ENCODE assay signal across 7 mouse cellular contexts in the genomic region with DNA sequence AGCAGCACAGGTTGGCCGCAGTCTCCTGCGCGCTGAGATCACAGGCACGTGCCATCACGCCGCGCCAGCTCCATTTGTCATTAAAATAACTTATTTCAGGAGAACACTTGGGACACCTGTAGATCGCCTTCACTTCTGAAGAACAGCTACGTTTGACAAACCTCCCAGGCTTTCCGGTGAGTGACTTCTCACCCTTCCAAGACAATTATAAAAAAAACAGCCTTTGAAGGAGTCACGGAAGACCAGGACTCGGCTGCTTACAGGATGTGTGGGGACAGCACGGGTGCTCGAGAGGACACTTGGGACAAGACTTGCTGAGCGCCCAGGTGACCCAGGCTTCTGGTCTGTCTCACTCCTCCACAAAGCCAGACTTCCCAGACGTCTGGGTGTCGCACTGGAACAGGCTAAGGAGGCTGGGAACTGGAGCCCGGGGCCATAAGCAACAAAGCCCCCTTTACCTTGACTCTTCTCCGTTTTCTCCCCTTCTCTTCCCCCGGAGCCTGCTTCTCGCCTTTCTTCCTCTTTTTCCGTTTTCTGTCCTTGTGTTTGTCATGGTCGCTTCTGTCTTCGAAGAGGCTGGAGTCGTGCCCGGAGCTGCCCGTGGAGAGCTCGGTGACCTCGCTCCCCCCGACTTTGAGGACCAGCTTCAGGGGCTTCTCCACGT. TPM values are rescaled to one million over a fixed set of nuclear protein-coding genes. Genes with fewer than 3 reads are reported as not detected.
A peak's percentile ranks its signal among the peaks of the same experiment; 100 is the strongest.
DNase-seq lines count a peak whose midpoint lies in the region; ATAC-seq and TF ChIP-seq lines count a peak whose summit lies in the region.

No protein-coding gene starts in this region.

- 2% methylated on average over 31 of the region's 31 CpGs for WGBS in neural tube, embryonic 11.5 days
- WGBS in lung, embryonic 15.5 days, result under 1% methylated on average over 31 of the region's 31 CpGs
- WGBS in small intestine, adult 2 months, result 2% methylated on average over 31 of the region's 31 CpGs

- H3K36me3 ChIP-seq in neural tube, embryonic 11.5 days (ENCODE audit: control insufficient read depth, insufficient read depth, low read length), result peaks cover 12% of the 10 kb centered on the region
- H3K36me3 ChIP-seq in erythroblast, embryonic 14.5 days (ENCODE audit: control insufficient read depth), result peaks cover 42% of the 10 kb centered on the region
- peaks cover 33% of the 10 kb centered on the region for H3K36me3 ChIP-seq in lung, embryonic 15.5 days
- peaks cover 20% of the 10 kb centered on the region for H3K36me3 ChIP-seq in small intestine, adult 2 months (ENCODE audit: control insufficient read depth, insufficient read depth, low read length)

- no peaks in the 10 kb centered on the region for H3K9me3 ChIP-seq in neural tube, embryonic 11.5 days (ENCODE audit: control insufficient read depth, low read length)
- H3K9me3 ChIP-seq in erythroblast, embryonic 14.5 days (ENCODE audit: control insufficient read depth, low read length), result no peaks in the 10 kb centered on the region
- no peaks in the 10 kb centered on the region for H3K9me3 ChIP-seq in lung, embryonic 15.5 days

- ATAC-seq in neural tube, embryonic 11.5 days (ENCODE audit: insufficient read depth, low FRiP score, low TSS enrichment), result no peak
- ATAC-seq in lung, embryonic 15.5 days (ENCODE audit: borderline replicate concordance, extremely low read depth, low FRiP score, low TSS enrichment), result no peak; the same call in 1 of the 2 replicates

- peak overlapping the region; percentile 58; the same call in 1 of the 2 replicates for H3K27ac ChIP-seq in neural tube, embryonic 11.5 days (ENCODE audit: low read depth, low read length)
- H3K27ac ChIP-seq in lung, embryonic 15.5 days, result peak overlapping the region; percentile 91
- H3K27ac ChIP-seq in small intestine, adult 2 months (ENCODE audit: insufficient read depth, low read depth, low read length), result peak overlapping the region; percentile 76; the same call in 1 of the 2 replicates

- peak overlapping the region; percentile 93 for H3K9ac ChIP-seq in neural tube, embryonic 11.5 days (ENCODE audit: low read length)
- H3K9ac ChIP-seq in lung, embryonic 15.5 days, result peak overlapping the region; percentile 100

- peaks cover 10% of the 10 kb centered on the region; the same call in 1 of the 2 replicates for H3K4me1 ChIP-seq in neural tube, embryonic 11.5 days (ENCODE audit: control insufficient read depth, insufficient read depth, low read length)
- peaks cover 46% of the 10 kb centered on the region for H3K4me1 ChIP-seq in erythroblast, embryonic 14.5 days (ENCODE audit: control insufficient read depth)
- H3K4me1 ChIP-seq in lung, embryonic 15.5 days, result peaks cover 22% of the 10 kb centered on the region
- peaks cover 3% of the 10 kb centered on the region for H3K4me1 ChIP-seq in small intestine, adult 2 months (ENCODE audit: control insufficient read depth, insufficient read depth, insufficient read length, low read length)

- H3K4me3 ChIP-seq in neural tube, embryonic 11.5 days (ENCODE audit: low read depth, low read length), result peak overlapping the region; percentile 88
- peak overlapping the region; percentile 77 for H3K4me3 ChIP-seq in erythroblast, embryonic 14.5 days (replicated peaks)
- H3K4me3 ChIP-seq in lung, embryonic 15.5 days, result peak overlapping the region; percentile 99
- peak overlapping the region; percentile 85 for H3K4me3 ChIP-seq in small intestine, adult 2 months (ENCODE audit: low read depth, low read length)

- H3K4me2 ChIP-seq in neural tube, embryonic 11.5 days (ENCODE audit: low read depth), result peak overlapping the region; percentile 92
- H3K4me2 ChIP-seq in lung, embryonic 15.5 days, result peak overlapping the region; percentile 78

- TF ChIP-seq POLR2A in small intestine, adult 2 months (IDR thresholded peaks at IDR 0.05; ENCODE audit: low read depth, low read length), result no peak

- H3K27me3 ChIP-seq in neural tube, embryonic 11.5 days (ENCODE audit: control insufficient read depth, insufficient read depth, low read length), result no peaks in the 10 kb centered on the region
- H3K27me3 ChIP-seq in erythroblast, embryonic 14.5 days (ENCODE audit: control insufficient read depth), result peaks cover 2% of the 10 kb centered on the region; the same call in 1 of the 2 replicates
- no peaks in the 10 kb centered on the region for H3K27me3 ChIP-seq in lung, embryonic 15.5 days
- H3K27me3 ChIP-seq in small intestine, adult 2 months (ENCODE audit: control insufficient read depth, insufficient read depth, low read length), result no peaks in the 10 kb centered on the region

- DNase-seq in neural tube, embryonic 11.5 days (ENCODE audit: low spot score), result no peak
- DNase-seq in neural tube, embryonic 10.5 days (ENCODE audit: extremely low spot score, low spot score), result no peak
- peak; percentile 45 for DNase-seq in adipocyte (ENCODE audit: low spot score)
- peak; percentile 46 for DNase-seq in kidney, adult 18-20 months

- TF ChIP-seq CTCF in small intestine, adult 2 months (IDR thresholded peaks at IDR 0.05; ENCODE audit: extremely low read depth, insufficient read length, insufficient replicate concordance, low read depth, low read length), result no peak

RNA-seq across cellular contexts. Expression of a gene that starts 0.8 kb away (rescaled TPM):
- 88.3 and 99.6 TPM in 2 replicates for polyA plus RNA-seq in neural tube, embryonic 11.5 days (2014; fragmentation: Nextera tagmentation; extraction: Ambion mirVana)
- 19.7 and 20.9 TPM in 2 replicates for polyA plus RNA-seq in erythroblast, embryonic 14.5 days (2012)
- polyA plus RNA-seq in lung, embryonic 15.5 days (2015; fragmentation: Nextera tagmentation; extraction: Ambion mirVana), result 66.8 and 74.2 TPM in 2 replicates
- polyA plus RNA-seq in small intestine, adult 2 months (2012; rRNA removed), result 7.0 and 13.1 TPM in 2 replicates

Comparison
In these comparisons a context has a peak if more than half of its experiments do, and no peak if none do; other contexts are left out.
1. DNase-seq: peak in adipocyte (single experiment) and kidney, adult 18-20 months (single experiment); none in neural tube, embryonic 11.5 days (single experiment) and neural tube, embryonic 10.5 days (single experiment).
2. Peak in every context shown above with its lines, with median percentiles within 50 percentile points of each other: H3K27ac ChIP-seq and H3K4me3 ChIP-seq.